Mouse (Mus musculus): ENCODE data around the gene Nfix.

DNA sequence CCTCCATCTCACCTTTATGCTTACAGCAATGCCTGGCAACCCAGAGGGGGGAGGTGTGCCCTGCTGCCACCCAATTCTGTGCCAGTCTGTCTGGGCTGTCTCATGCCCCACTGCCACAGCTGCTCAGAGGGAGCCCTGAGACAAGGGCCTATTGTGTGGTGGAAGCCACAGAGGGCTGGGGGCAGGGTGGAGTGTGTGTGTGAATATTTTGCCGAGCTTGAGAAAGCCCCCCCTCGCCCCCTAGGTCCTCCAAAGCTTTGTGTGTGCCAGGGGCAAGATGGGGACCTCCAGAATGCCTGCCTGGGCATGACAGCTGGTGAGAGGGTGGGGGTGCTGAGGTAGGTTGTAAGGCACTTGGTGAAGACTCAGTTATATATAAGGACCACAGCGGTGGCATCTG lies 71.7 kb downstream of the Nfix start:
- TF ChIP-seq CTCF (IDR thresholded peaks at IDR 0.05): no peak
- no peak for TF ChIP-seq POLR2A (IDR thresholded peaks at IDR 0.05; ENCODE audit: insufficient read depth, low read depth, low read length)

Data from heart, adult 2 months (tissue).